In genomic region chr13:55182173-55182894, GRCm38 (mm10) we compare ENCODE assay signal across 8 mouse cellular contexts. TPM values are rescaled to one million over a fixed set of nuclear protein-coding genes. Genes with fewer than 3 reads are reported as not detected.
DNase-seq lines count a peak whose midpoint lies in the region; ATAC-seq and TF ChIP-seq lines count a peak whose summit lies in the region.

No protein-coding gene starts in this region.

- TF ChIP-seq RAD21 in MEL (IDR thresholded peaks at IDR 0.05; ENCODE audit: low read depth, low read length), result peak; percentile 49

- TF ChIP-seq EP300 in MEL (IDR thresholded peaks at IDR 0.05; ENCODE audit: low read depth in 1 of 2, low read length in 2 of 2), result no peak
- TF ChIP-seq EP300 in heart, postnatal 0 days (IDR thresholded peaks at IDR 0.05; ENCODE audit: low read depth), result no peak

- no peak overlapping the region; the same call in 1 of the 2 replicates for H3K27ac ChIP-seq in MEL (ENCODE audit: control insufficient read depth, low read depth, low read length)
- peak overlapping the region; percentile 75 for H3K27ac ChIP-seq in forebrain, embryonic 13.5 days
- peak overlapping the region; percentile 88 for H3K27ac ChIP-seq in heart, postnatal 0 days (ENCODE audit: low read depth)
- H3K27ac ChIP-seq in liver, embryonic 12.5 days, result peak overlapping the region; percentile 73

- DNase-seq in MEL (ENCODE audit: low read depth, low spot score), result peak; percentile 40
- peak; percentile 61 for DNase-seq in cerebellum, adult 11 months
- DNase-seq in heart, postnatal 0 days (ENCODE audit: low spot score), result peak; percentile 88
- peak; percentile 86 to 90 for DNase-seq in kidney, postnatal 25 days
- peak; percentile 71 for DNase-seq in naive thymus-derived CD4-positive, alpha-beta T cell, adult 2 months (ENCODE audit: low read depth)
- peak; percentile 58 for DNase-seq in splenic B cell, adult 2 months (ENCODE audit: low read depth, low spot score)

- ATAC-seq in forebrain, embryonic 13.5 days, result peak; percentile 77; the same call in 1 of the 2 replicates
- peak; percentile 93 for ATAC-seq in heart, postnatal 0 days (ENCODE audit: insufficient read depth, low read depth)
- peak; percentile 87 for ATAC-seq in liver, embryonic 12.5 days

- H3K9me3 ChIP-seq in MEL (replicated peaks; ENCODE audit: insufficient read depth, low read length), result no peaks in the 10 kb centered on the region
- no peaks in the 10 kb centered on the region for H3K9me3 ChIP-seq in forebrain, embryonic 13.5 days (replicated peaks)
- H3K9me3 ChIP-seq in heart, postnatal 0 days (replicated peaks; ENCODE audit: control insufficient read depth, low read length), result no peaks in the 10 kb centered on the region
- H3K9me3 ChIP-seq in liver, embryonic 12.5 days (replicated peaks), result no peaks in the 10 kb centered on the region

- no peaks in the 10 kb centered on the region; a peak in 1 of 4 replicates for H3K4me1 ChIP-seq in MEL (ENCODE audit: control insufficient read depth in 1 of 2, insufficient read depth in 2 of 2, low read length in 2 of 2)
- H3K4me1 ChIP-seq in forebrain, embryonic 13.5 days, result peaks cover 10% of the 10 kb centered on the region
- H3K4me1 ChIP-seq in heart, postnatal 0 days (ENCODE audit: control insufficient read depth, insufficient read depth), result no peaks in the 10 kb centered on the region
- H3K4me1 ChIP-seq in liver, embryonic 12.5 days, result peaks cover 20% of the 10 kb centered on the region

- H3K4me2 ChIP-seq in forebrain, embryonic 13.5 days, result peak overlapping the region; percentile 55
- H3K4me2 ChIP-seq in heart, postnatal 0 days (ENCODE audit: low read depth, low read length), result peak overlapping the region; percentile 70
- H3K4me2 ChIP-seq in liver, embryonic 12.5 days, result peak overlapping the region; percentile 65

- peak in 1 of 3 experiments; percentile 49; a peak in 2 of 6 replicates for TF ChIP-seq CTCF in MEL (IDR thresholded peaks at IDR 0.05 in 2 of 3, conservative IDR thresholded peaks at IDR 0.05 in 1 of 3; ENCODE audit: control insufficient read depth in 1 of 3, insufficient read depth in 1 of 3, low read depth in 2 of 3, low read length in 3 of 3, poor library complexity in 1 of 3, severe bottlenecking in 1 of 3)
- TF ChIP-seq CTCF in heart, postnatal 0 days (IDR thresholded peaks at IDR 0.05; ENCODE audit: low read depth), result peak; percentile 85

- no peak overlapping the region for H3K9ac ChIP-seq in MEL (ENCODE audit: control insufficient read depth, low read depth, low read length, poor library complexity, severe bottlenecking)
- H3K9ac ChIP-seq in forebrain, embryonic 13.5 days, result peak overlapping the region; percentile 48; the same call in 1 of the 2 replicates
- H3K9ac ChIP-seq in heart, postnatal 0 days (replicated peaks; ENCODE audit: low read depth, low read length), result peak overlapping the region; percentile 58
- peak overlapping the region; percentile 63 for H3K9ac ChIP-seq in liver, embryonic 12.5 days

- WGBS in forebrain, embryonic 13.5 days, result 3% methylated on average over 23 of the region's 23 CpGs
- WGBS in heart, postnatal 0 days, result 4% methylated on average over 23 of the region's 23 CpGs
- WGBS in liver, embryonic 12.5 days (ENCODE audit: insufficient replicate concordance), result 11% methylated on average over 23 of the region's 23 CpGs

- no peak for TF ChIP-seq POLR2A in MEL (IDR thresholded peaks at IDR 0.05; ENCODE audit: control insufficient read depth in 1 of 2, insufficient read depth in 1 of 2, low read depth in 1 of 2, low read length in 2 of 2, poor library complexity in 1 of 2)

- H3K4me3 ChIP-seq in MEL (ENCODE audit: control insufficient read depth in 1 of 2, insufficient read depth in 1 of 2, low read depth in 2 of 2, low read length in 2 of 2), result no peak overlapping the region
- H3K4me3 ChIP-seq in forebrain, embryonic 13.5 days, result peak overlapping the region; percentile 27
- peak overlapping the region; percentile 45 for H3K4me3 ChIP-seq in heart, postnatal 0 days (ENCODE audit: low read depth, low read length)
- peak overlapping the region; percentile 52 for H3K4me3 ChIP-seq in liver, embryonic 12.5 days

- H3K27me3 ChIP-seq in MEL (ENCODE audit: control insufficient read depth in 1 of 2, insufficient read depth in 2 of 2, low read length in 2 of 2), result no peaks in the 10 kb centered on the region
- no peaks in the 10 kb centered on the region for H3K27me3 ChIP-seq in forebrain, embryonic 13.5 days
- H3K27me3 ChIP-seq in heart, postnatal 0 days (ENCODE audit: control insufficient read depth, insufficient read depth, low read length), result no peaks in the 10 kb centered on the region
- H3K27me3 ChIP-seq in liver, embryonic 12.5 days (replicated peaks), result no peaks in the 10 kb centered on the region
- H3K27me3 ChIP-seq in splenic B cell, adult 2 months (ENCODE audit: control insufficient read depth, insufficient read depth, low read length, poor library complexity, severe bottlenecking), result no peaks in the 10 kb centered on the region

- H3K36me3 ChIP-seq in MEL (ENCODE audit: control insufficient read depth in 1 of 2, insufficient read depth in 2 of 2, low read length in 2 of 2), result no peaks in the 10 kb centered on the region
- H3K36me3 ChIP-seq in forebrain, embryonic 13.5 days (ENCODE audit: poor library complexity, severe bottlenecking), result no peaks in the 10 kb centered on the region
- no peaks in the 10 kb centered on the region for H3K36me3 ChIP-seq in heart, postnatal 0 days (replicated peaks; ENCODE audit: control insufficient read depth, insufficient read depth, low read length)
- H3K36me3 ChIP-seq in liver, embryonic 12.5 days, result no peaks in the 10 kb centered on the region
- no peaks in the 10 kb centered on the region for H3K36me3 ChIP-seq in splenic B cell, adult 2 months (ENCODE audit: control insufficient read depth, insufficient read depth, low read length, poor library complexity, severe bottlenecking)

- H3K79me2 ChIP-seq in MEL (ENCODE audit: control insufficient read depth, insufficient read depth, low read length, poor library complexity), result no peaks in the 10 kb centered on the region

TF ChIP-seq in MEL, 35 proteins besides CTCF, POLR2A, EP300 and RAD21 (continues in another document):
- no peak for TF ChIP-seq CHD1 (IDR thresholded peaks at IDR 0.05; ENCODE audit: low read depth, low read length)
- TF ChIP-seq MEF2A (IDR thresholded peaks at IDR 0.05; ENCODE audit: extremely low read depth, insufficient replicate concordance, low read depth, low read length, poor library complexity, severe bottlenecking), result no peak
- TF ChIP-seq MXI1 (IDR thresholded peaks at IDR 0.05; ENCODE audit: low read depth, low read length), result no peak
- TF ChIP-seq MYB (IDR thresholded peaks at IDR 0.05; ENCODE audit: low read depth, low read length), result no peak
- TF ChIP-seq E2F4 (IDR thresholded peaks at IDR 0.05; ENCODE audit: borderline replicate concordance, low read depth, low read length), result no peak
- TF ChIP-seq NELFE (IDR thresholded peaks at IDR 0.05; ENCODE audit: low read depth, low read length), result no peak
- no peak for TF ChIP-seq GATA1 (IDR thresholded peaks at IDR 0.05; ENCODE audit: low read depth, low read length)
- TF ChIP-seq HCFC1 (IDR thresholded peaks at IDR 0.05; ENCODE audit: low read depth, low read length), result no peak
- no peak for TF ChIP-seq ZMIZ1 (IDR thresholded peaks at IDR 0.05; ENCODE audit: low read depth, low read length)
- no peak for TF ChIP-seq GABPA (IDR thresholded peaks at IDR 0.05; ENCODE audit: low read depth, low read length)
- TF ChIP-seq SIN3A (IDR thresholded peaks at IDR 0.05; ENCODE audit: low read length), result no peak
- no peak for TF ChIP-seq MAZ (IDR thresholded peaks at IDR 0.05; ENCODE audit: low read depth, low read length)
- no peak for TF ChIP-seq UBTF (IDR thresholded peaks at IDR 0.05; ENCODE audit: borderline replicate concordance, insufficient read depth, low read depth, low read length)
- peak; percentile 95 for TF ChIP-seq MAFK (IDR thresholded peaks at IDR 0.05; ENCODE audit: borderline replicate concordance, low read depth, low read length)
- TF ChIP-seq JUND (IDR thresholded peaks at IDR 0.05; ENCODE audit: low read depth, low read length), result no peak
- TF ChIP-seq POLR2AphosphoS5 (IDR thresholded peaks at IDR 0.05; ENCODE audit: borderline replicate concordance, low read depth, low read length), result no peak
- no peak for TF ChIP-seq NRF1 (IDR thresholded peaks at IDR 0.05; ENCODE audit: insufficient read depth, low read depth, low read length, poor library complexity, severe bottlenecking)
- no peak for TF ChIP-seq TCF12 (IDR thresholded peaks at IDR 0.05; ENCODE audit: low read depth, low read length)
- TF ChIP-seq POLR2AphosphoS2 (IDR thresholded peaks at IDR 0.05; ENCODE audit: low read length), result no peak

RNA-seq across cellular contexts. Expression of gene Nsd1, which starts 27.2 kb away (rescaled TPM):
- total RNA-seq in MEL (2012; rRNA removed), result 10.0 and 13.3 TPM in 2 replicates
- polyA plus RNA-seq in MEL (2012; ENCODE audit: insufficient read depth in 1 of 2, insufficient read length in 2 of 2, low read depth in 1 of 2, low replicate concordance in 2 of 2, missing spikeins in 1 of 2), result 10 to 100 TPM in 1 of 2 experiments, 1 to 10 TPM in 1; 6.3 to 59.3 TPM
- 70.7 and 77.2 TPM in 2 replicates for polyA plus RNA-seq in forebrain, embryonic 13.5 days (2015; fragmentation: Nextera tagmentation; extraction: Ambion mirVana)
- total RNA-seq in heart, postnatal 0 days (2014; rRNA removed; ENCODE audit: low replicate concordance), result 49.3 and 75.1 TPM in 2 replicates
- polyA plus RNA-seq in heart, postnatal 0 days (2015; fragmentation: Nextera tagmentation; extraction: Ambion mirVana), result 39.1 and 45.4 TPM in 2 replicates
- 27.1 and 27.5 TPM in 2 replicates for polyA plus RNA-seq in liver, embryonic 12.5 days (2016; fragmentation: Nextera tagmentation; extraction: Ambion mirVana)

RNA-seq across cellular contexts. Expression of gene Fgfr4, which starts 29.9 kb away (rescaled TPM):
- total RNA-seq in MEL (2012; rRNA removed), result not detected in 2 replicates
- polyA plus RNA-seq in MEL (2012; ENCODE audit: insufficient read depth in 1 of 2, insufficient read length in 2 of 2, low read depth in 1 of 2, low replicate concordance in 2 of 2, missing spikeins in 1 of 2), result not detected
- 0.25 and 0.48 TPM in 2 replicates for polyA plus RNA-seq in forebrain, embryonic 13.5 days (2015; fragmentation: Nextera tagmentation; extraction: Ambion mirVana)
- total RNA-seq in heart, postnatal 0 days (2014; rRNA removed; ENCODE audit: low replicate concordance), result not detected in 2 replicates
- 0.08 and 0.11 TPM in 2 replicates for polyA plus RNA-seq in heart, postnatal 0 days (2015; fragmentation: Nextera tagmentation; extraction: Ambion mirVana)
- 5.0 and 5.7 TPM in 2 replicates for polyA plus RNA-seq in liver, embryonic 12.5 days (2016; fragmentation: Nextera tagmentation; extraction: Ambion mirVana)

RNA-seq across cellular contexts. Expression of gene Gm17617, which starts 49.0 kb away (rescaled TPM):
- total RNA-seq in MEL (2012; rRNA removed), result not detected in 2 replicates
- polyA plus RNA-seq in MEL (2012; ENCODE audit: insufficient read depth in 1 of 2, insufficient read length in 2 of 2, low read depth in 1 of 2, low replicate concordance in 2 of 2, missing spikeins in 1 of 2), result not detected
- polyA plus RNA-seq in forebrain, embryonic 13.5 days (2015; fragmentation: Nextera tagmentation; extraction: Ambion mirVana), result not detected in 2 replicates
- total RNA-seq in heart, postnatal 0 days (2014; rRNA removed; ENCODE audit: low replicate concordance), result not detected in 2 replicates
- polyA plus RNA-seq in heart, postnatal 0 days (2015; fragmentation: Nextera tagmentation; extraction: Ambion mirVana), result not detected in 2 replicates
- polyA plus RNA-seq in liver, embryonic 12.5 days (2016; fragmentation: Nextera tagmentation; extraction: Ambion mirVana), result not detected in 2 replicates

Comparison
In these comparisons a context has a peak if more than half of its experiments do, and no peak if none do; other contexts are left out.
1. H3K4me3 ChIP-seq: peak in forebrain, embryonic 13.5 days (single experiment), heart, postnatal 0 days (single experiment) and liver, embryonic 12.5 days (single experiment); none in MEL (0 of 2).
2. Peak in every context shown above with its lines, with median percentiles within 50 percentile points of each other: DNase-seq, ATAC-seq and H3K4me2 ChIP-seq.